Mouse (Mus musculus): Measurements from ENCODE around the gene Nfia.
A peak's percentile ranks its signal among the peaks of the same experiment; 100 is the strongest.

The Nfia gene

GRCm38 (mm10) chr4:98108676-98109016 is 336.1 kb downstream of the Nfia start:
- no peak for DNase-seq

- DNase-seq: peak in 1 of 2 experiments; percentile 46
Measured at GRCm38 (mm10) chr4:98109064-98109463, 336.5 kb downstream of the Nfia start.

- DNase-seq: no peak
Measured at GRCm38 (mm10) chr4:98109911-98110310, 337.4 kb downstream of the Nfia start.

DNA sequence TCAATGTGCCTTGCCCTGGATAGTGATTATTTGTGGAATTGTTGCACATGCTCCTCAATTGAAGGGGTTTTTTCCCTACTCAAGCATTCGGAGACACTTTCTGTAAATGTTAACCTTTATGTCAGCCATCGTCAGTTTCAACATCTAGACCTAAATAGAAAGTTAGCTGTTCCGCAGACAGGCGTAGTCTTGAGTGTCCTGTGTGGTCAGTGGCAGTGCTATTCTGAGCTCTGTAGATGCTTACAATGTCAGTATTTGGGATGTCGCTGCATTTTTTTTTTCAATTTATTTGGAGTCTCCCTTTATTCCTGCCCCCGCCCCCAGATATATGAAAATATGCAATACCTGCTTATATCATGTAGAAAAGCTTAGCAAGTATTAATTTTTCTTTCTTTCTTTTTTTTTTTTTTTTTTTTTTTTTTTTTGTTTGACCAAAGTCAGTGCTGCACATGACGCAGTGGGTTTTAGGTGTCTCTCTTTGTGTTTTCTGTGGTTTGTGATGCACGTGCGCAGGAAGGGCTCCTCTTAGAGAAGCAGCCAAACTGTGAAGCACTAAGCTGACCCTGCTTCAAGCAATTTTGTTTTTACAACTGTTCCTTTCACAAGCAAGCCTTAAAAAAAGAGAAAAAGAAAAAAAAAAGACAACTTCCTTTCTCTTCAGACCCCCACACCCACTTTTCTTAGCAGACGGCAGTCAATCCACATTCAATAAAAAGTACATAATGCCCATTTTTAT is 340.9 kb downstream of the Nfia start:
- DNase-seq: no peak

GRCm38 (mm10) chr4:98114966-98115365 is 342.4 kb downstream of the Nfia start:
- no peak for DNase-seq

GRCm38 (mm10) chr4:98115401-98115800 is 342.9 kb downstream of the Nfia start:
- DNase-seq: no peak

DNA sequence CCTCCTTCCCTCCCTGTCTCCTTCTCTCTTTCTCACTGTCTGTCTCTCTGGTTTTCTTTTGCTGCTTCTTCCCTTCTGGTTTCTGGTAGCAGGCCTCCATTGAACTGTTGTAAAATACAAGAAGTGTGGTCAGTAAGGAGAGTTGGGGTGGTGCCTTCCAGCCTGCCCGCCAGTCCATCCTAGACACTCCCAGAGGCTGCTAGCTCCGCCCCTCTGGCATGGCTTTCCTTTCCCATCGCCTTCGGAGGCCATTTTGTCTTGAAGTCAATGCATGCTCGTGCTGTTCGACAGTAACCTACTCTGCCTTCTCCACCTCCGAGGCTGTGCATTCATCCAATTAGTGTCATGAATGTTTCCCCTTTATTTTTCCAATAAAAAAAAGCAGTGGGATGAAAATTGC is 343.5 kb downstream of the Nfia start:
- no peak for DNase-seq

- no peak for DNase-seq
Measured at GRCm38 (mm10) chr4:98118126-98118525, 345.6 kb downstream of the Nfia start.

DNA sequence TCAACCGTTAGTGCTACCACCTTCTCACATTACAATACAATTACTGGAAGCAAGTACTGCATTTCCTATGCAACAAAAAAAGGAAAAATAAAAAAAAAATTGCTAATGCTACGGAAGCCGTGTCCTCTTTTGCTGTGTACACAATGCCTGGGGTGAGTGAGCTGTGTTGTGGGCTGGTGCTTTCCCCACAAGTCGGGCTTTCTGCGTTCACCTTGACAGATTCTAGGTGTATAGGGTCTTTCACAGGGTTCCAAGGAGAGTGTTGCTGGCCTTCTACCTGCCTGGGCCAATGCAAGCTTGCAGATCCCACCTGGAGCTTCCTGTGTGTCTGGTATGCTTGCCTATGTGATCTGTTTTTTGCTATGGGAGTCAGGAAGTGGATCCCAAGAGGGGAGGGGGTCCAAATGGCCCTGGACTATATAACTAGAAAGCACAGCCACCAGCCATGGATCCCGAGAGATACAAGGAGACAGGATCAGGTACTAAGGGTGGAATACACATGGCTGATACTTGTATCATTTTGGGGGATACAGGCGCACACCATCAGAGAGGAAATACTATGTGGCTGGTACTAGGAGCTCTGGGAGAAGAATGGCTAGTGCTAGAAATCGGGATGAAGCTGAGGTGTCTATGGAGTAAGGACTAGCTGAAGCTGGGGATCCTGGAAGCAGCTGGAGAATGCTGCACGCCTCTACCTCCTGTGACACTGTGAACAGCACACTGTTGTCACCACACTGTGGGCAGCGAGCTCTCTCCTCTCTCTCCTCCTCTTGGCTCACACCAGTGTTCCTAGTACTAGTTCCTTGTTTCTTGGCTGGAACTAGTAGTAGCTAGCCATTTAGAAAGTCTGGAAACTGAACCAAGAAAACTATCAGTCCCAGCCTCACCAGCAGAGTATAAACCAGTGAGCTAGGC is 346.5 kb downstream of the Nfia start:
- DNase-seq: no peak

DNA sequence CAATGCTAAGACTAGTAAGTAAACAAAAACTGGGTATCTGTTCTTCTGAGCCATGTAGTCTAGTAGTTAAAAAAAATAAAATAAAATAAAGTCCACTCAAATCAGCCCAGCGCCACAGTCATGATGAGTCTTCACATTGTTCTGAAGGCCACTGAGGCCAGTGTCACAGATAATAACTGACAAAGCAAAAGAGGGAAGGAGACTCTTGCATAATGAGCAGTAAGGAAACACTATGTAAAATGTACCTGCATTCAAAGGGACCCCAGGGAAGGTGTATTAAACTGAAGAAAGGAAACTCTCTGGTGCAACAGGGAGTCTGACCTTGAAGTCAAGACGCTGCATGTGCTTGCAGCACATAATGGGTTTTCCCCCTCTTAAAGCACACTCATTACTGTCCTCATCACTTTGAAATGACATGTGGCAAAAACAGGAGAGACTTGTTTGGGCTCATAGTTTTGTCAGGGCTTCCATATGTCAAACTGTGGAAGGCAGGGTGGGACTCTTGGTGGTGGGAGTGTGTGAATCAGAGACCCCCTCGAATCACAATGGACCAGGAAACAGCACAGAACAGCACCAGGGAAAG is 347.5 kb downstream of the Nfia start:
- no peak for DNase-seq

GRCm38 (mm10) chr4:98120706-98121340 is 348.3 kb downstream of the Nfia start:
- DNase-seq: no peak

DNA sequence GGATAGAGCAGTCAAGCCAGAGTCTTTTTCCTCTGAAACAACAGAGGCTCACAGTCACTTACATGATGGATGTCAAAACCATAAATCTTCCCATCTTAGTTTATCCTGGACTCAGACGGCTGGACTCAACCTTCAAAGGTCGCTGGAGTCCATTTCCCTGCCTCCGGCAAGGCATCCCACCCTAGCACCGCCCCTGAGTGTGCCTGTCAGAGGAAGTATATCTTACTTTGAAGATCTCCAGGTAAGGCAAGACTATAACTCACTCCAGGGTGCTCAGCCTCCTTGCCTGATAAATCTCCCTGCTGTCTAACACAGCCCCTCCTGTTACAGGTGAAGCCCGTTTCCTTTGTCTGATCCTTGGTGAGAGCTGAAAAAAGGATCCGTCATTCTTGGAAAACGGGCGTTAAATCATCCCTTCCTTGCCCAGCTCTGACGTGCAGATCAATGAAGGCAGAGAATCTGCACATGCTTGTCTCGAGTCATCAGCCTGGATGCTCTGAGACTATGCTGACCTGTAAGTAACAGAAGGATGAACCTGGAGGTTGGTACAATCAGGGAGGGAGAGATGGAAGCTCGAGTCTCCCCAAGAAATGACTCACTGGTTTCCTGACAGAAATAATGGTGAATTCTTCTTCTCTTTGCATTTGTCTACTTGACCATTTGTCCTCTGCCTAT is 353.6 kb downstream of the Nfia start:
- no peak for DNase-seq

- DNase-seq: no peak
Measured at GRCm38 (mm10) chr4:98130798-98131197, 358.3 kb downstream of the Nfia start.

DNA sequence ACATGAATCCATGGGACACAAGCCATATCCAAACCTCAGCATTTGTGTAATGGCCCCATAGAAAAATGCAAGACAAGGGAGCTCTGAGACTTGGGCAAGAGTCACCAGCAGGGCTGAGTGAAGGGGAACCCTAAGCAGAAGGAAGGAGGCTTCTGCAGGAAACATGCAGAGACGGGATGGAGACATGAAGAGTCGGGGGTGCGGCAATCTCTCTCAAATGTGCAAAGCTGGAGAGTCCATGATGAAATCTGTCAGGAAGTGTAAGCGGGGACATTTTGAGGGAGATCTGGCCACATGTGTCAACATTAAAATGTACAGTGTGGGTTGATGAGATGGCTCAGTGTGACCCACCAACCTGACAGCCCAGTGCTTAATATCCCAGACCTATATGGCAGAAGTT is 361.5 kb downstream of the Nfia start:
- no peak for DNase-seq

GRCm38 (mm10) chr4:98136072-98136471 is 363.5 kb downstream of the Nfia start:
- DNase-seq: no peak

- no peak for DNase-seq
Measured at GRCm38 (mm10) chr4:98142879-98143436, 370.4 kb downstream of the Nfia start.

DNA sequence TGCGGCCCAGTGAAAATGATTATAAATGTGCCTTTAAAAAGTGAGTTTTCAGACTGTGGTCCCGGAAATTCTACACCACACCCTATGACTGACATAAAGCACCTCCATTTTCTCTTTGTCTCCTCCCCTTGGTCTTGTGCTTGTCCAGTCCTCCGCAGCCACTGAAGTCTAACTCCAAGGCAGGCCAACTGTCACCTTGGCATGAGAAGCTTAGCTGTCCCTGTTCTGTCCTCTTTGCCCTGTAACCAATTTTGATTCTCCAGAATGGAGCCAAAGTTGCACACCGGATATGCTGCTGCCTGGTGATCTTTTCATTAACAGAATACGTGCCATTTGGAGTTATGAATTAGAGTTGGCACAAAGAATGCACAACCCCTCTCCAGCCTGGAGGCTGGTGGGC is 378.0 kb downstream of the Nfia start:
- no peak for DNase-seq

- no peak for DNase-seq
Measured at GRCm38 (mm10) chr4:98157921-98158320, 385.4 kb downstream of the Nfia start.

- DNase-seq: no peak
Measured at GRCm38 (mm10) chr4:98166379-98166778, 393.8 kb downstream of the Nfia start.
